Mouse (Mus musculus) olfactory bulb, adult 2 months (tissue): Measurements from ENCODE around the gene Pqlc2.

Source experiments
- CTCF ChIP-seq: fragments of 200-500 bp; IDR thresholded peaks from 2 replicates; pipeline ENCODE4 v1.5.1; 2012; ENCODE audit warnings: low read depth, mild to moderate bottlenecking, low read length, moderate library complexity; ENCODE audit not compliant: insufficient read depth
- POLR2A ChIP-seq: fragments of 200-500 bp; IDR thresholded peaks from 2 replicates; pipeline ENCODE4 v1.6.1; 2012; ENCODE audit warnings: mild to moderate bottlenecking, low read depth, low read length, moderate library complexity; ENCODE audit not compliant: insufficient read depth

DNA sequence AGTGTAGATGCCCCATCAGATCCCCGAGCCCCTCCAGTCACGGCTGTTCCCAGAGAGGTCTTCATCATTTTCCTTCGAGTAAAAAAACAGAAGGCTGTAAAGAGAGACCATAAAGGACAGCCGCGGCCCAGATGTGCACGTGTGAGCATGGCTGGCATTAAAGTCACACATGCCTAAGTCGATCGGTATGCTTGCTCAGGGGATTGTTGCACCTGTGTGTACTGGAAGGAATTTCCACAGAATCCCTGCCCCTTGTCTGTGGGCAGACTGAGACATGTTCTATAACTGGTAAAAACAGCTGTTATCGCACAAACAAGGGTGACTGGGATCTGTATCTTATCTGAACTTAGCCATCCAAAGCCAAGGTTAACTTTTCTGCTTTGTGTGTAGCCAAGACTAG lies 38.9 kb downstream of the Pqlc2 start:
- TF ChIP-seq CTCF: no peak
- TF ChIP-seq POLR2A: no peak
